Mouse (Mus musculus) ES-E14 (cell line): ENCODE measurements at regions not wholly inside any gene's neighbourhood (a gene's known extent, or its start where the extent isn't known, plus 50 kb on each side); places are given as distances from the start of the nearest gene placed in this dataset.

Experiments
- CHD2 ChIP-seq: IDR thresholded peaks from 2 replicates; pipeline ENCODE4 v1.6.1; 2014; ENCODE audit warnings: mild to moderate bottlenecking, low read depth, low read length, inconsistent platforms
- HCFC1 ChIP-seq: IDR thresholded peaks from 2 replicates; pipeline ENCODE4 v1.6.1; 2012; ENCODE audit warnings: low read length, inconsistent platforms, borderline replicate concordance; ENCODE audit not compliant: insufficient read depth
- MAFK ChIP-seq: IDR thresholded peaks from 2 replicates; pipeline ENCODE4 v1.6.1; 2014; ENCODE audit warnings: mild to moderate bottlenecking, low read depth, low read length, inconsistent platforms; ENCODE audit not compliant: insufficient read depth
- ZC3H11A ChIP-seq: IDR thresholded peaks from 2 replicates; pipeline ENCODE4 v1.6.1; 2012; ENCODE audit warnings: low read depth, mild to moderate bottlenecking, inconsistent platforms, low read length, borderline replicate concordance
- ZNF384 ChIP-seq: IDR thresholded peaks from 2 replicates; pipeline ENCODE4 v1.6.1; 2012; ENCODE audit warnings: low read depth, low read length, inconsistent platforms

GRCm38 (mm10) chr4:154730646-154731045 lies 63.0 kb upstream of the Actrt2 start:
- TF ChIP-seq MAFK = no peak
- TF ChIP-seq ZC3H11A = no peak
- TF ChIP-seq ZNF384 = no peak
- TF ChIP-seq HCFC1 = no peak
- no peak for TF ChIP-seq CHD2
